Mouse (Mus musculus): ENCODE measurements around the gene Tmem182.

Gene Tmem182

DNA sequence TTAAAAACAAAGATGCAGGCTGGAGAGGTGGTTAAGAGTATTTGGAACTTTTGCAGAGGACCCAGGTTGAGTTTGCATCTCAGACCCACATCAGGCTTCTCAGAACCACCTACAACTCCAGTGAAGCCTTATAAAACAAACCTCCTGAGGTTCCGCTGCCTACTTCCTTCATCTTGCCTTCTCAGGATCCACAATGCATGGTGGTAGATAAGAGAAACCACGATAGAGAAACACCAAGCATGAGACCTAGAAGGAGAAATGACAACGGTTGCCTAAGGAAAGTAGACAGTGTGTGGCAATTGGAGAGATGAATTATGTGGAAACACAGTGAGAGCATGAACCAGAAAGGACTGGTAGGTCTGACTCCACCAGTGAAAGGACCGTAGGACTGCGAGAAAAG is 4.5 kb upstream of the Tmem182 start:
- no peak for DNase-seq

DNA sequence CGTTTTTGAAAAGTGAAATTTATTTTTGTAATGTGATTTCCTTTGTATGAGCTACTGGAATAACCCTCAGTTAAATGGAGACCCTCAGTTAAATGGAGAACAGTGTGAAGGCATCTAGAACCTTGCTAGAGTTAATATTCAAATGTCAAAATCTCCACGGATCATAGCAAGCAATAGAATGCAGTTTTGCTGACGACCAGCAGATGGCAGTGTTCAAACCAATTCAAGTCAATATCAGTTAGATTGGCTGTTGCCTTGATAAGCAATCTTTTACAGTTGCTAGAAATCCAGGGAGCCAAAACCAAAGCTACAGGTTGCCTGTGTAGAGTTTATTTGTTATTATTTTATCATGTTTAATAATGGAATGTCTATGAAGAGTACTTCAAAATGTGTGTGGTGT is 2.6 kb upstream of the Tmem182 start:
- peak; percentile 56 for DNase-seq

DNA sequence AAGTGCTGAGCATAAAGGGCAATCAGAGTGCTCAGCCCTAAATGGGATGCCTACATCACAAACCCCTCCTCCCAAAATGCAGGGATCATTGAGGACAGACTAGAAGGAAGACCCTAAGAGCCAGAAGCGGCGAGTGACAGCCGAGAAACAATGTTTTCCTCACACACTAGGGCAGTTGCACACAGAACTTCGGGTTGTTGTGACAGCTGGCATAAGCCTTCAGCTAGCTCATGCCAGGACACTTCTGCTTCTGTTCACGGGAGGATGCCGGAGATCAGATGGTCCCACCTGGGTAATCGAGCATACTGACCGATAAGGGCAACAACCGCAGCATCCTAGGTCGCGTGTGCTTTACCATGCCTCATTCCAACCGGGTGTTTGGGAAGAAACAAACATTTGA is 1.3 kb upstream of the Tmem182 start:
- DNase-seq = no peak

DNA sequence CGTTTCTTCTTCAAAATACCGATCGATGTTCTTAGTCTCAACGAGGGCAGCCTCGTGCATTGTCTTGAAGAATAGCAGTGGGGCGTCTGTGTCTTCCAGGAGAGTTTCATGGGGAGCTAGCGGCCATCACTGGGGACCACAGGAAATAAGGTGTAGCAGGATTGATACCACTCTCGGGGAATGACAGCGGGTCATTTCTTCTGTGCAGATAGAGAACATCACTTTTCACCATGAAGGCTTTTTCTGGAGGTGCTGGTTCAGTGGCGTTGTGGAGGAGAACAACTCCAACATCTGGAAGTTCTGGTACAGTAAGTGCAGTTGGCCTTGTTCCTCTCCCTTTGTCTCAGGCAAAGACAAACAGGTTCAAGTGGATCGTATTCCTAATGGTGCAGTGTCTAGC is 490 bp downstream of the Tmem182 start:
- no peak for DNase-seq

GRCm38 (mm10) chr1:40808643-40809042 is 3.2 kb downstream of the Tmem182 start:
- no peak for DNase-seq

GRCm38 (mm10) chr1:40815071-40815845 is 9.9 kb downstream of the Tmem182 start:
- DNase-seq = no peak

GRCm38 (mm10) chr1:40824517-40824916 is 19.1 kb downstream of the Tmem182 start:
- no peak for DNase-seq

DNA sequence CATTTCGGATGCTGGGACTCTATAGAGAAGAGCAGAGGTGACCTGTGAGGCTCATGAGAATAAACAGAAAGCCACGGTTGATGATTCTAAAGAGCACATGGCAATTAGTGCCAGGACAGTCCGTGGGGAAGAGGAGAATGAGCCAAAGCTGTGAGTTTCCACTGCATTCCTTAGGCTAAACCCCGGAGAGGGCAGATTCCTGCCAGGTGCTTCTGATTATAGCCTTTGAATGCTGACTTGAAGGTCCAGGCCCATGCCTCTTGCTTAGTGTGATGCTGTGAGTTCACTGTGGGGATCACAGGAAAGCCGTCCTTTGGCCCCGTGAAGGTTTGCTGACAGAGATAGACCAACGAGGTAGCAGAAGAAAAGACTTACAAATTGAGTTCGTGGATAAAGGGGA is 19.5 kb downstream of the Tmem182 start:
- DNase-seq = no peak

GRCm38 (mm10) chr1:40825826-40826225 is 20.4 kb downstream of the Tmem182 start:
- DNase-seq = no peak

GRCm38 (mm10) chr1:40829213-40829914 is 24.0 kb downstream of the Tmem182 start:
- DNase-seq = no peak

- no peak for DNase-seq
Measured at GRCm38 (mm10) chr1:40830712-40831507, 25.5 kb downstream of the Tmem182 start.

DNA sequence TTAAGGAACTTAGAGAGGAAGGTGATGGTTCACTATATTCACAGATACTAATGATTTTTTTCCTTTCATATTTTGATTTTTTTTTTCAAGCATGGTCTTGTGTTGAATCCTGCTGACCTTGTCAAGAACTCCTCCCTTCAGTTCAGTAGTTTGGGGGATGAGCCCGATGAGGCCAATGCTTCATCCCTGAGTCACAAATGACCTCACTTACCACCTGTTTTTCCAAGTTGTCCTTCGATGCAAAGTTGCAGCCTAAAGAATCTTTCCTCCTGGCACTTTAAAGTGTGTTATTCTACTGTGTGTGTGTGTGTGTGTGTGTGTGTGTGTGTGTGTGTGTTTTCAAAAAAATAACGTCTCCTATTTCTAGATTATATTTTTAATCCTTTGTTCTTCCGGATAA is 30.1 kb downstream of the Tmem182 start:
- DNase-seq = no peak

DNA sequence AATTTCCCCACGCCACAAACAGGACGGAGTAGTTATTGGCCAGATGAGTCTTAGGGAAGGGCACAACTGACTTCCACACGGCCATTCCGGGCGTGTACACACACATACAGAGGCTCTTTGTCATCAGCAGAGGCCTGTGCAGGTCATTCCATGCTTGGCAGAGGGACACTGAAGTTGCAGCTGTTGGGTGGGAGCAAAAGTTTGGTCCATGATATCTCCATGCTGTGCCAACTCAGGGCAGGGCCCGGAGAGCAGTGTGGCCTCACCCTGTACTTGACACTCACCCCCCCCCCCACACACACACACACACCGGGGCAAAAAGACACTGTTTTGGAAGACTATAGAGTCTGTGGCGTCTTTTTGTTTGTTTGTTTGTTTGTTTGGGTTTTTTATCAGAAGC is 35.2 kb downstream of the Tmem182 start:
- DNase-seq = no peak

- DNase-seq = no peak
Measured at GRCm38 (mm10) chr1:40841032-40841761, 35.8 kb downstream of the Tmem182 start.

GRCm38 (mm10) chr1:40844616-40845015 is 39.2 kb downstream of the Tmem182 start:
- DNase-seq = peak; percentile 38

GRCm38 (mm10) chr1:40847196-40847938 is 42.0 kb downstream of the Tmem182 start:
- no peak for DNase-seq

DNA sequence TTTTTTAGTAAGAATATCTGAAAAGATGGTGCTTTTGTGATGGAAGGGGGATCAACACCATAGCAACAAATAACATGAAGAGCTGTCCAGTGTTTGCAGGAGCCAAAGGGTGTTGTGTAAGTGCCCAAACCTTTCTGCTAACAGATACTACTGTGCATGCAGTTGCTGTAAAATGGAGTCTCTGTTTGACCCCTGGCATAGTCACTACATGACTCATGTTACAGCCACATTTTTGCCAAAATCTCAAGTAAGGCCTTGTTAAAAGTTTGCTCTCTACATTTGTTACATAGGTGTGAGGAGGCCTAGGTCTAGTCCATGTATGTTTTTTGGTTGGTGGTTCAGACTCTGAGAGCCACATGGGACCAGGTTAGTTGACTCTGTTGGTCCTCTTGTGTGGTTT is 45.9 kb downstream of the Tmem182 start:
- no peak for DNase-seq

GRCm38 (mm10) chr1:40855268-40855667 is 49.9 kb downstream of the Tmem182 start:
- peak; percentile 42 for DNase-seq

GRCm38 (mm10) chr1:40856846-40857636 is 51.6 kb downstream of the Tmem182 start:
- DNase-seq = no peak

DNA sequence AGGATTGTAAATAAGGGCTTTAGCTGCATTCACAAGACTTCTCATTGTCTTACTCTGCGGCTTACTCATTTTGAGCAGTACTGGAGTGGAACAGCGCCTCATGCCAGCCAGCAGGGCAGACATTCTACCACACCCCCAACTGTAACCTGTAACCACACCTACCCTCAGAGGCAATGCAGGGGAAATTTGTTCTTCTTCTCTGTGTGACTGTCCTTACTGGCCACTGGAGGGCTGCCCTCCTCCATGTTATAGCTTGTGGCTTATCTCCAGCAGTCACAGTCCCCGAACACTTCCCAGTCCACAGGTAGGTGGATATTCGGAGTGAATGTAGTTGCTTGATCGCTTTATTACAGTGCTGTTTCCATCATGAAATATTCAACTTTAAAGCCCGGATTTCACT is 59.6 kb downstream of the Tmem182 start:
- DNase-seq = no peak

GRCm38 (mm10) chr1:40867106-40867505 is 61.7 kb downstream of the Tmem182 start:
- no peak for DNase-seq

All from layer of hippocampus, adult 9-11 months (tissue).